Mouse (Mus musculus) liver, postnatal 0 days (tissue): ENCODE results near the gene Rere. TPM values are rescaled to one million over a fixed set of nuclear protein-coding genes. Genes with fewer than 3 reads are reported as not detected.

Source experiments
- ATAC-seq: fragments of 200-750 bp; cut with Nextera tagmentation; 2 replicates; pipeline ENCODE4 v1.8.0; 2017; ENCODE audit warnings: mild to moderate bottlenecking, moderate library complexity
- DNase-seq: peaks from one replicate; pipeline ENCODE4 v3.0.0-alpha.2; 2016
- H3K27ac ChIP-seq: fragments of 300-500 bp; sonication (generic); 2 replicates; pipeline ENCODE4 v1.5.1; 2014; ENCODE audit warnings: antibody characterized with exemption, moderate library complexity, mild to moderate bottlenecking, low read depth
- H3K27me3 ChIP-seq: fragments of 300-500 bp; sonication (generic); 2 replicates; pipeline ENCODE4 v1.6.1; 2014; ENCODE audit warnings: low read length, control low read depth, mixed read lengths; ENCODE audit not compliant: insufficient read depth
- H3K36me3 ChIP-seq: fragments of 300-500 bp; sonication (generic); replicated peaks from 2 replicates; pipeline ENCODE4 v1.6.1; 2014; ENCODE audit warnings: mild to moderate bottlenecking, control low read depth, low read length, moderate library complexity, mixed read lengths; ENCODE audit not compliant: insufficient read depth
- H3K4me1 ChIP-seq: fragments of 300-500 bp; sonication (generic); 2 replicates; pipeline ENCODE4 v1.6.1; 2014; ENCODE audit warnings: antibody characterized with exemption, mild to moderate bottlenecking, control low read depth; ENCODE audit not compliant: insufficient read depth
- H3K4me2 ChIP-seq: fragments of 300-500 bp; sonication (generic); 2 replicates; pipeline ENCODE4 v1.6.1; 2014; ENCODE audit warnings: low read depth, mild to moderate bottlenecking, low read length, moderate library complexity, mixed read lengths
- H3K4me3 ChIP-seq: fragments of 300-500 bp; sonication (generic); 2 replicates; pipeline ENCODE4 v1.5.1; 2014; ENCODE audit warnings: low read depth, low read length
- H3K9ac ChIP-seq: fragments of 300-500 bp; sonication (generic); replicated peaks from 2 replicates; pipeline ENCODE4 v1.6.1; 2014; ENCODE audit warnings: mild to moderate bottlenecking, moderate library complexity
- H3K9me3 ChIP-seq: fragments of 300-500 bp; sonication (generic); 2 replicates; pipeline ENCODE4 v1.6.1; 2016; ENCODE audit warnings: mild to moderate bottlenecking, control low read depth, low read length, mixed read lengths
- CTCF ChIP-seq: sonication (generic); IDR thresholded peaks from 2 replicates; pipeline ENCODE4 v1.5.1; 2016; ENCODE audit warnings: antibody characterized with exemption, low read depth
- EP300 ChIP-seq: IDR thresholded peaks from 2 replicates; pipeline ENCODE4 v1.6.1; 2016; ENCODE audit warnings: antibody characterized with exemption, low read depth, mild to moderate bottlenecking
- WGBS: fragments of 180-500 bp; shearing (Covaris S2); extraction: QIAGEN DNeasy Blood & Tissue Kit; methylation state at CpG from one replicate; pipeline ENCODE4 v1.1.7; 2014; ENCODE audit not compliant: insufficient replicate concordance; 5-methylcytosine and 5-hydroxymethylcytosine counted together
- polyA plus RNA-seq: library from polyadenylated mRNA; unstranded; fragments of >200 nt; fragmentation: Nextera tagmentation; extraction: Ambion mirVana; gene quantifications from 2 replicates; pipeline ENCODE4 v1.2.1, GENCODE M21; 2015

The Rere gene
- polyA plus RNA-seq, 1 experiment from 2014 or later, result 4.3 TPM

- no peaks in the 10 kb centered on the region for H3K27me3 ChIP-seq
- no peak overlapping the region for H3K4me2 ChIP-seq
- 0 out of 2 replicates have a peak, but pooled peaks have one; percentile 44 for ATAC-seq
- peak overlapping the region; percentile 45; the same call in 1 of the 2 replicates for H3K27ac ChIP-seq
- H3K36me3 ChIP-seq, result no peaks in the 10 kb centered on the region
- H3K9ac ChIP-seq, result no peak overlapping the region
- no peak overlapping the region for H3K4me3 ChIP-seq
- DNase-seq, result peak; percentile 32
- no peaks in the 10 kb centered on the region for H3K9me3 ChIP-seq
- no peaks in the 10 kb centered on the region; the same call in 1 of the 2 replicates for H3K4me1 ChIP-seq
- TF ChIP-seq CTCF (no peak), EP300 (no peak)
- 54% methylated on average over 4 of the region's 4 CpGs for WGBS
These were observed 65.4 kb downstream of the Rere start for GRCm38 (mm10) chr4:150346651-150347386.

- no peaks in the 10 kb centered on the region; the same call in 1 of the 2 replicates for H3K4me1 ChIP-seq
- TF ChIP-seq CTCF, result peak; percentile 75
- TF ChIP-seq EP300, result no peak
- H3K27me3 ChIP-seq, result no peaks in the 10 kb centered on the region
- no peak overlapping the region for H3K4me3 ChIP-seq
- H3K9ac ChIP-seq, result no peak overlapping the region
- no peak for DNase-seq
- H3K4me2 ChIP-seq, result no peak overlapping the region
- H3K9me3 ChIP-seq, result no peaks in the 10 kb centered on the region
- ATAC-seq, result 0 out of 2 replicates have a peak, but pooled peaks have one; percentile 29
- H3K27ac ChIP-seq, result no peak overlapping the region
- WGBS, result 22% methylated on average over 2 of the region's 2 CpGs
- no peaks in the 10 kb centered on the region for H3K36me3 ChIP-seq
These were observed 65.9 kb downstream of the Rere start for GRCm38 (mm10) chr4:150347387-150347672.

- H3K27ac ChIP-seq, result no peak overlapping the region
- DNase-seq, result no peak
- H3K4me1 ChIP-seq, result peaks cover 2% of the 10 kb centered on the region; the same call in 1 of the 2 replicates
- no peaks in the 10 kb centered on the region for H3K9me3 ChIP-seq
- no peak for TF ChIP-seq CTCF
- TF ChIP-seq EP300, result no peak
- H3K36me3 ChIP-seq, result no peaks in the 10 kb centered on the region
- H3K9ac ChIP-seq, result no peak overlapping the region
- ATAC-seq, result no peak
- no peak overlapping the region for H3K4me3 ChIP-seq
- H3K27me3 ChIP-seq, result no peaks in the 10 kb centered on the region
- 28% methylated on average over 6 of the region's 6 CpGs for WGBS
- no peak overlapping the region for H3K4me2 ChIP-seq
These were observed 68.2 kb downstream of the Rere start for GRCm38 (mm10) chr4:150349680-150350101.

- Histone ChIP-seq H3K9me3 (no peaks in the 10 kb centered on the region), H3K36me3 (no peaks in the 10 kb centered on the region), H3K4me1 (peaks cover 7% of the 10 kb centered on the region), H3K4me3 (no peak overlapping the region), H3K27me3 (no peaks in the 10 kb centered on the region), H3K4me2 (no peak overlapping the region), H3K9ac (no peak overlapping the region), H3K27ac (no peak overlapping the region)
- 67% methylated on average over 7 of the region's 7 CpGs for WGBS
- TF ChIP-seq CTCF (no peak), EP300 (no peak)
- DNase-seq, result no peak
- no peak for ATAC-seq
These were observed 70.1 kb downstream of the Rere start for GRCm38 (mm10) chr4:150351419-150352075.

GRCm38 (mm10) chr4:150352736-150353135 lies 71.3 kb downstream of the Rere start:
- Histone ChIP-seq H3K36me3 (no peaks in the 10 kb centered on the region), H3K27me3 (no peaks in the 10 kb centered on the region), H3K9me3 (no peaks in the 10 kb centered on the region), H3K4me2 (no peak overlapping the region), H3K9ac (no peak overlapping the region), H3K4me1 (peaks cover 7% of the 10 kb centered on the region), H3K4me3 (no peak overlapping the region), H3K27ac (no peak overlapping the region)
- DNase-seq (no peak), ATAC-seq (no peak)
- TF ChIP-seq CTCF (no peak), EP300 (no peak)
- WGBS, result 76% methylated on average over 2 of the region's 2 CpGs

- Histone ChIP-seq H3K4me1 (peaks cover 7% of the 10 kb centered on the region), H3K9ac (no peak overlapping the region), H3K27me3 (no peaks in the 10 kb centered on the region), H3K36me3 (no peaks in the 10 kb centered on the region), H3K4me3 (no peak overlapping the region), H3K4me2 (no peak overlapping the region), H3K27ac (no peak overlapping the region), H3K9me3 (no peaks in the 10 kb centered on the region)
- ATAC-seq, result no peak
- DNase-seq, result no peak
- no peak for TF ChIP-seq EP300
- TF ChIP-seq CTCF, result no peak
- 87% methylated on average over 7 of the region's 7 CpGs for WGBS
These were observed 72.0 kb downstream of the Rere start for GRCm38 (mm10) chr4:150353376-150353900.
